17 mouse cellular contexts compared by ENCODE assay signal in the genomic region with DNA sequence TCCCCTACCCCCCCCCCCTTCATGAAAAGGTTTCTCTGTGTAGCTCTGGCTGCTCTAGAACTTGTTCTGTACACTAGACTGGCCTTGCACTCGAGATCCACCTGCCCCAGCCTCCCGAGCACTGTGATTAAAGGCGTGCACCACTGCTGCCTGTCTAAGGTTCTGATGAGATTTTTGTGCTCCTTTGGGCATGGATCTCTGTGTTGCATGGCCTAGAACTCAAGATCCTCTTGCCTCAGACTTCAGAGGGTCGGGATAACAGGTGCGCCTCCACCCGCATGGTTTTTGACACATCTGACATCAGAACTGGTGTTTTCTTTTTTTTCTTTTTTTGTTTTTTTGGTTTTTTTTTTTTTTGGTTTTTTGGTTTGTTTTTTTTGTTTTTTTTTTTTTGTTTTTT. TPM values are rescaled to one million over a fixed set of nuclear protein-coding genes. Genes with fewer than 3 reads are reported as not detected.
DNase-seq lines count a peak whose midpoint lies in the region; TF ChIP-seq lines count a peak whose summit lies in the region.
"Had no signal": no experiment of that assay in that cellular context is flagged by ENCODE, and none has a peak within 500 bp of the region (broad histone marks: within the 10 kb centered on the region; RNA-seq: fewer than 3 reads in every experiment).

No protein-coding gene starts in this region.

- peaks cover 6% of the 10 kb centered on the region for H3K36me3 ChIP-seq in kidney, adult 2 months (ENCODE audit: control insufficient read depth, insufficient read depth, low read length)
- H3K36me3 ChIP-seq in MEL (ENCODE audit: control insufficient read depth in 1 of 2, insufficient read depth in 2 of 2, low read length in 2 of 2), result peaks cover 3 to 7% of the 10 kb centered on the region in 2 experiments; a peak in 3 of 4 replicates

- WGBS in kidney, adult 2 months, result 90% methylated on average over 6 of the region's 6 CpGs

- no peak for TF ChIP-seq POLR2A in kidney, adult 2 months (IDR thresholded peaks at IDR 0.05; ENCODE audit: low read depth, low read length)
- no peak for TF ChIP-seq POLR2A in MEL (IDR thresholded peaks at IDR 0.05; ENCODE audit: control insufficient read depth in 1 of 2, insufficient read depth in 1 of 2, low read depth in 1 of 2, low read length in 2 of 2, poor library complexity in 1 of 2)

- no peaks in the 10 kb centered on the region for H3K9me3 ChIP-seq in MEL (replicated peaks; ENCODE audit: insufficient read depth, low read length)
- H3K9me3 ChIP-seq: embryonic facial prominence, embryonic 12.5 days; forebrain, embryonic 15.5 days; hindbrain, embryonic 12.5 days had no signal

- DNase-seq in kidney, postnatal 10 days, result peak; percentile 2
- no peak for DNase-seq in kidney, adult 2 months
- peak; percentile 1 for DNase-seq in ovary, postnatal 36 days (ENCODE audit: low spot score)
- DNase-seq in ovary, postnatal 10 days (ENCODE audit: low spot score), result no peak
- peak; percentile 29 for DNase-seq in testis, postnatal 10 days (ENCODE audit: low spot score)
- DNase-seq in testis, postnatal 14 days (ENCODE audit: low spot score), result no peak
- DNase-seq in MEL (ENCODE audit: low read depth, low spot score), result no peak
- no peak for DNase-seq in frontal cortex, adult 2 months (ENCODE audit: extremely low spot score in 1 of 2, low spot score in 1 of 2)
- DNase-seq: adrenal gland, adult 8-10 months; adrenal gland, postnatal 36 days; cerebellum, adult 2 months; gastrocnemius, postnatal 14 days; heart, postnatal 10 days; heart, postnatal 4 days had no signal

- H3K4me1 ChIP-seq in kidney, adult 2 months (ENCODE audit: control insufficient read depth, insufficient read depth, low read length), result no peaks in the 10 kb centered on the region; the same call in 1 of the 2 replicates
- no peaks in the 10 kb centered on the region for H3K4me1 ChIP-seq in MEL (ENCODE audit: control insufficient read depth in 1 of 2, insufficient read depth in 2 of 2, low read length in 2 of 2)

- H3K4me3 ChIP-seq in kidney, adult 2 months (ENCODE audit: insufficient read depth, low read depth, low read length), result no peak overlapping the region
- H3K4me3 ChIP-seq in MEL (ENCODE audit: control insufficient read depth in 1 of 2, insufficient read depth in 1 of 2, low read depth in 2 of 2, low read length in 2 of 2), result no peak overlapping the region
- H3K4me3 ChIP-seq: embryonic facial prominence, embryonic 12.5 days; forebrain, embryonic 15.5 days; hindbrain, embryonic 12.5 days had no signal

- H3K27ac ChIP-seq in kidney, adult 2 months (ENCODE audit: insufficient read depth, low read depth, low read length), result no peak overlapping the region
- no peak overlapping the region for H3K27ac ChIP-seq in MEL (ENCODE audit: control insufficient read depth, low read depth, low read length)
- H3K27ac ChIP-seq: embryonic facial prominence, embryonic 12.5 days; forebrain, embryonic 15.5 days; hindbrain, embryonic 12.5 days had no signal

- no peak for TF ChIP-seq CTCF in kidney, adult 2 months (conservative IDR thresholded peaks at IDR 0.05; ENCODE audit: insufficient read depth, insufficient read length, low read depth, low read length)
- no peak for TF ChIP-seq CTCF in MEL (IDR thresholded peaks at IDR 0.05 in 2 of 3, conservative IDR thresholded peaks at IDR 0.05 in 1 of 3; ENCODE audit: control insufficient read depth in 1 of 3, insufficient read depth in 1 of 3, low read depth in 2 of 3, low read length in 3 of 3, poor library complexity in 1 of 3, severe bottlenecking in 1 of 3)

- TF ChIP-seq EP300 in MEL (IDR thresholded peaks at IDR 0.05; ENCODE audit: low read depth in 1 of 2, low read length in 2 of 2), result no peak

- H3K79me2 ChIP-seq in MEL (ENCODE audit: control insufficient read depth, insufficient read depth, low read length, poor library complexity), result peaks cover 6% of the 10 kb centered on the region

- no peak overlapping the region for H3K9ac ChIP-seq in MEL (ENCODE audit: control insufficient read depth, low read depth, low read length, poor library complexity, severe bottlenecking)
- H3K9ac ChIP-seq: embryonic facial prominence, embryonic 12.5 days; forebrain, embryonic 15.5 days; hindbrain, embryonic 12.5 days had no signal

- no peak for TF ChIP-seq RAD21 in MEL (IDR thresholded peaks at IDR 0.05; ENCODE audit: low read depth, low read length)

- H3K27me3 ChIP-seq in kidney, adult 2 months (replicated peaks; ENCODE audit: control insufficient read depth, insufficient read depth, low read length), result no peaks in the 10 kb centered on the region
- H3K27me3 ChIP-seq in MEL (ENCODE audit: control insufficient read depth in 1 of 2, insufficient read depth in 2 of 2, low read length in 2 of 2), result no peaks in the 10 kb centered on the region
- H3K27me3 ChIP-seq: embryonic facial prominence, embryonic 12.5 days; forebrain, embryonic 15.5 days; hindbrain, embryonic 12.5 days had no signal

TF ChIP-seq in MEL, 35 proteins besides CTCF, POLR2A, EP300 and RAD21:
- TF ChIP-seq ZNF384 (IDR thresholded peaks at IDR 0.05; ENCODE audit: low read depth, low read length), result peak; percentile 67
- TF ChIP-seq ZKSCAN1 (IDR thresholded peaks at IDR 0.05; ENCODE audit: low read depth, low read length), result 0 out of 2 replicates have a peak, but pooled peaks have one; percentile 41
- TF ChIP-seq HCFC1 (IDR thresholded peaks at IDR 0.05; ENCODE audit: low read depth, low read length), result no peak
TF ChIP-seq in MEL: peak in this region for 2.

RNA-seq across cellular contexts. Expression of a gene that starts 3.9 kb away (rescaled TPM):
- 15.8 and 15.9 TPM in 2 replicates for polyA plus RNA-seq in kidney, adult 2 months (2012; rRNA removed)
- 21.8 and 26.0 TPM in 2 replicates for total RNA-seq in MEL (2012; rRNA removed)
- 10 to 100 TPM in 1 of 2 experiments, not detected in 1; 52.4 TPM for polyA plus RNA-seq in MEL (2012; ENCODE audit: insufficient read depth in 1 of 2, insufficient read length in 2 of 2, low read depth in 1 of 2, low replicate concordance in 2 of 2, missing spikeins in 1 of 2)
- 14.3 and 16.9 TPM in 2 replicates for polyA plus RNA-seq in frontal cortex, adult 2 months (2012; rRNA removed)

RNA-seq across cellular contexts. Expression of a gene that starts 13.6 kb away (rescaled TPM):
- 8.5 and 11.3 TPM in 2 replicates for polyA plus RNA-seq in kidney, adult 2 months (2012; rRNA removed)
- 10.5 and 12.3 TPM in 2 replicates for total RNA-seq in MEL (2012; rRNA removed)
- 10 to 100 TPM in 1 of 2 experiments, not detected in 1; 11.7 TPM for polyA plus RNA-seq in MEL (2012; ENCODE audit: insufficient read depth in 1 of 2, insufficient read length in 2 of 2, low read depth in 1 of 2, low replicate concordance in 2 of 2, missing spikeins in 1 of 2)
- polyA plus RNA-seq in frontal cortex, adult 2 months (2012; rRNA removed), result 22.4 and 23.2 TPM in 2 replicates

RNA-seq across cellular contexts. Expression of a gene that starts 13.6 kb away (rescaled TPM):
- polyA plus RNA-seq in kidney, adult 2 months (2012; rRNA removed), result 59.9 and 81.3 TPM in 2 replicates
- 50.9 and 52.4 TPM in 2 replicates for total RNA-seq in MEL (2012; rRNA removed)
- 10 to 100 TPM in 1 of 2 experiments, not detected in 1; 83.7 TPM for polyA plus RNA-seq in MEL (2012; ENCODE audit: insufficient read depth in 1 of 2, insufficient read length in 2 of 2, low read depth in 1 of 2, low replicate concordance in 2 of 2, missing spikeins in 1 of 2)
- 50.6 and 51.6 TPM in 2 replicates for polyA plus RNA-seq in frontal cortex, adult 2 months (2012; rRNA removed)

RNA-seq across cellular contexts. Expression of a gene that starts 17.7 kb away (rescaled TPM):
- polyA plus RNA-seq in kidney, adult 2 months (2012; rRNA removed), result 6.4 and 6.7 TPM in 2 replicates
- total RNA-seq in MEL (2012; rRNA removed), result 0.77 and 0.85 TPM in 2 replicates
- 1 to 10 TPM in 1 of 2 experiments, not detected in 1; 2.8 TPM for polyA plus RNA-seq in MEL (2012; ENCODE audit: insufficient read depth in 1 of 2, insufficient read length in 2 of 2, low read depth in 1 of 2, low replicate concordance in 2 of 2, missing spikeins in 1 of 2)
- polyA plus RNA-seq in frontal cortex, adult 2 months (2012; rRNA removed), result 0.76 and 0.86 TPM in 2 replicates

RNA-seq across cellular contexts. Expression of a gene that starts 27.8 kb away (rescaled TPM):
- 3.6 and 3.9 TPM in 2 replicates for polyA plus RNA-seq in kidney, adult 2 months (2012; rRNA removed)
- 7.2 and 9.3 TPM in 2 replicates for total RNA-seq in MEL (2012; rRNA removed)
- polyA plus RNA-seq in MEL (2012; ENCODE audit: insufficient read depth in 1 of 2, insufficient read length in 2 of 2, low read depth in 1 of 2, low replicate concordance in 2 of 2, missing spikeins in 1 of 2), result 10 to 100 TPM in 1 of 2 experiments, not detected in 1; 15.6 TPM
- polyA plus RNA-seq in frontal cortex, adult 2 months (2012; rRNA removed), result 40.0 and 45.6 TPM in 2 replicates

Comparison
In these comparisons a context has a peak if more than half of its experiments do, and no peak if none do; other contexts are left out.
1. DNase-seq: peak in kidney, postnatal 10 days (single experiment), ovary, postnatal 36 days (single experiment) and testis, postnatal 10 days (single experiment); none in kidney, adult 2 months (single experiment), ovary, postnatal 10 days (single experiment), testis, postnatal 14 days (single experiment), MEL (single experiment) and frontal cortex, adult 2 months (0 of 2).